Mouse (Mus musculus) T-helper 2 cell (primary cell): ENCODE results near the gene 9130409I23Rik.

Experiments
- in situ Hi-C: fragments of 300-600 bp; cut with MboI, MseI; formaldehyde crosslinking; loops from one replicate; pipeline ENCODE4 v1.15.1; 2025; ENCODE audit warnings: high pct_unique_total_duplicates

Gene 9130409I23Rik

DNA sequence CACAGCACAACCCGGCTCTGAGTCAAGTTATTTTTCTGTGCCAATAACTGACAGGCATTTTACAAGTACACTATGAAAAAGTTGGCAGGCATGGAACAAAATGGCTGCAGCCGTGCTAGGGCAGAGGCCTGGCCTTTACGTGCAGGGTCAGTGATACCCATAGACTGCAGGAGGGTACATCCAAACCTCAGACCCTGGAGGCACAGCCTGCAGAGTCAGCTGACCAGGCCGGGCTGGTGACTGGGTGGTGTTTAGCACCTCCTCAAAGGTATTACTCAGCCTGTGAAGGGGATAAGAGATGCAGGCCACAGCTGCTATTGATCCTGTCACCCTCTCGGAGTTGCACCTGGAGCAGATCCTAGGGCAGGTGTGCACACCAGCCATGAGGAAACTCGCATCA lies at the start of gene 9130409I23Rik:
TSS of gene 9130409I23Rik (plus strand) at position 301 of the 400 bp plus-strand sequence.
- in situ Hi-C loops = no loop called here

GRCm38 (mm10) chr1:181001621-181002020 lies 49.4 kb upstream of the 9130409I23Rik start:
- in situ Hi-C loops = no loop called here

- in situ Hi-C loops = no loop called here
These were observed 47.2 kb upstream of the 9130409I23Rik start for GRCm38 (mm10) chr1:181003790-181004189.

- in situ Hi-C loops = no loop called here
These were observed 45.7 kb upstream of the 9130409I23Rik start for GRCm38 (mm10) chr1:181005331-181005730.

DNA sequence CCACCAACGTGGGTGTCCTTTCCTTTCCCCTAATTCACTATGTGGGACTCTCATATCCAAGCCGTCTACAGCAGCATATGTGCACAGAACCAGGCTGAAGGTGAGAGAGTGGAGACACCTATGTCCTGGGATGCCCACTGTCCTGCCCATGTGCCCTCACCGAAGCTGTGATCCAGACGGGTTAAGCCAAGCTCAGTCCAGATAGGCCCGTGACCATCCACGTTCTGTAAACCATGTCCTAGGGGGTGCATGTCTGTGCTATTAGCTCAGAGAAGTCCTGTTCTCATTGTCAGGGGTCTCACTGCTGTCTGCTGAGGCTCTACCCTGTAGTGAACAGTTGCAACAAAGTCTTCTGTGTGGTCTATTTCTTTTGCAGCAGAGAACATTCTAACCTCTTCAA lies 43.2 kb upstream of the 9130409I23Rik start:
- in situ Hi-C loops = no loop called here

- in situ Hi-C loops = no loop called here
These were observed 42.8 kb upstream of the 9130409I23Rik start for GRCm38 (mm10) chr1:181008266-181008665.

GRCm38 (mm10) chr1:181009011-181009590 lies 41.9 kb upstream of the 9130409I23Rik start:
- in situ Hi-C loops = no loop called here

- in situ Hi-C loops = loop anchor here (10.0 kb wide), 1 partner anchor 845 kb away; no protein-coding TSS in a partner anchor
These were observed 41.3 kb upstream of the 9130409I23Rik start for GRCm38 (mm10) chr1:181009754-181010153.

DNA sequence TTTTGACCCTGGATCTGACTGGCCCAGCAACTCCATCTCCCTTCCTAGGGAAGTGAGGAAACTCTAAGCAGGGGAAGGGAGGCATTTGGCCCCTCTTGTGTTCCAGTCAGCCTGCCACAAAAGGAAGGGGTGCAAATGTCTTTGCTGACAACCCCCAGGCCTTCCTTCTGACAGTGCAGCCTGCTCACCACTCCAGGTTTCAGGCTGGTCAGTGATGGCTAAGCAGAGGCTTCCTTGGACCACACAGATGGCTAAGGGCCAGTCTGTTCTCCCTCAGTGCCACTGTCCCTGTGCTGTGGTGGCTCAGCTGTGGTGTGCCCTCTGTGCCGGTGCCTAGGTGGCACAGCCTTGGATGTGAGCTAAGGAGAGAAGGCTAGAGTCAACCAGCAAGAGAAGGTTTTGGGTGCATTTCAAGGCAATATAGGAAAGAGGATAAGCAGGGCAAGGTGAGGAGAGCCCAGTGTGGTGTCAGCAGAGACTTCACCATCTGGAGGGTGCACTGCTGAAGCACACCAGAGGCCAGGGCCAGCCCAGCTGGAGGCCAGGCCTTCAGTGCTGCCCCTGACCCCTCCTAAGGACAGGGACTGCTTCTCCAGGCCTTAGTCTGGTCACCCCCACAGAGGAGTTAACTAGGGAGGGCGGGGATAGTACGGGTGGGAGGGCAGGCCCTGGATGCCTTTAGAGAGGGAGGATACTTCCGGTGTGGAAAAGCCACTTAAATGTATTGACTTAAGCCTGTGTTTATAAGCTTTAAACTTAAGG lies 40.7 kb upstream of the 9130409I23Rik start:
- in situ Hi-C loops = loop anchor here (10.0 kb wide), 1 partner anchor 844 kb away; no protein-coding TSS in a partner anchor

DNA sequence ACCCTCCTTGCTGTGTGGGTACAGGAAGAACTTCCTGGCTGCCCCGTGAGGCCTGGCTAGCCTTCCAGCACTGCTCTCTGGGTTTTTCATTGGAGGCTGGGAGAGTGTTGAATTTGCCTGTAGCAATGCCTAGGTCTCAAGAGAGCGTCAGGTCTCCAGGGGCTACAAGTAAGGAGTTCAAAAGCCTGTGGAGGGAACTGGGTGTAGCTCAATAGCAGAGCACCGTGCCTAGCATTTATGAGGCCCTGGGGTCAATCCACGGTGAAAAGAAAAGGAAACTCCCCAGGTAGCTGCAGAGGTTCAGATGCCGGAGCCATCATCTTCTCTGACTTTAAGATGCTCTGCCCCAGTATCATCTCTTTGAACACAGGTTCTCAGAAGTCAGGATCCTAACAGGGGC lies 39.4 kb upstream of the 9130409I23Rik start:
- in situ Hi-C loops = loop anchor here (10.0 kb wide), 1 partner anchor 843 kb away; no protein-coding TSS in a partner anchor

DNA sequence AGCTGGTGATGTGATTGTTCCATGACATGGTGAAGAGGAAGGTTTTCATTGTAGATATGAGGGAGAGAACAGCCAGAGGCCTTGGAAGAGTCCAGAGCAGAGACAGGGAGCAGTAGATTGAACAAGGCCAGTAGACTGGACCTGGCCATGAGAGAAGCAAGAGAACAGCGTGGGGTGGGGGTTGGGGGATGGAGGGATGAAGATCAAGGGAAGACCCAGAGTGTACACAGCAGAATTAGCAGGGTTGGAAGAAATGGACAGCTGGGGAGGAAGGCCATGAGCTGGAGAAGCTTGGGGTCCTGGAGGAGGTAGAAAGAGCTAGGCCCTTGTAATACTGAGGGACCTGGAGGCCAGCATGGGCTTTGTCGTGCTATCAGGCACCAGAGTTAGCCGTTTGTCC lies 38.6 kb upstream of the 9130409I23Rik start:
- in situ Hi-C loops = loop anchor here (10.0 kb wide), 1 partner anchor 842 kb away; no protein-coding TSS in a partner anchor

- in situ Hi-C loops = loop anchor here (10.0 kb wide), 1 partner anchor 841 kb away; no protein-coding TSS in a partner anchor
These were observed 37.6 kb upstream of the 9130409I23Rik start for GRCm38 (mm10) chr1:181013446-181013845.

GRCm38 (mm10) chr1:181014731-181015500 lies 36.1 kb upstream of the 9130409I23Rik start:
- in situ Hi-C loops = loop anchor here (10.0 kb wide), 1 partner anchor 840 kb away; no protein-coding TSS in a partner anchor

GRCm38 (mm10) chr1:181015558-181015957 lies 35.5 kb upstream of the 9130409I23Rik start:
- in situ Hi-C loops = loop anchor here (10.0 kb wide), 1 partner anchor 839 kb away; no protein-coding TSS in a partner anchor

GRCm38 (mm10) chr1:181016045-181016444 lies 35.0 kb upstream of the 9130409I23Rik start:
- in situ Hi-C loops = loop anchor here (10.0 kb wide), 1 partner anchor 839 kb away; no protein-coding TSS in a partner anchor

GRCm38 (mm10) chr1:181016532-181017131 lies 34.4 kb upstream of the 9130409I23Rik start:
- in situ Hi-C loops = loop anchor here (10.0 kb wide), 1 partner anchor 838 kb away; no protein-coding TSS in a partner anchor

DNA sequence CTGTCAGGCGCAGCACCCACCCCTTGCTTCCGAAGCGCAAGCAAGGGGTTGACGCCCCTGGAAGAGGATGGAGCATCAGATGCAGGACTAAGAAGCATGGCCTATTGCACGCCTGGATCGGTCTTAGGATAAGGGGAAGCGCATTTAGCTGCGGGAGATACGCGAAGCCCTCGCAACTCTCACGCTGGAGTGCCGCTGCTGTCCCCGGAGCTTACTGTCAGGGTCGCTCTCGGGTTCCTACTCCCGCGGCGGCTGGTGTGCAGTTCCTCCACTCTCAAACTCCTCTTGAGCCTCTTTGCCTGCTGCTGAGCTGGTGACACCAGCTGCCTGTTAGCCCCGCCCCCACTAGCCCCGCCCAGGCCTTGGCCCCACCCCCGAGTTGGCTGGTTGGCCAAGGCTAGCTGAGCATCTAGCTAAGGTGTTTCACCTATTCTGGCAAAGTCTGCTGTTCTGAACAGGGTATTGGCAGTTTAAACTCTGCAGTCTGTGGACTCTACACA lies 33.8 kb upstream of the 9130409I23Rik start:
- in situ Hi-C loops = loop anchor here (10.0 kb wide), 1 partner anchor 838 kb away; no protein-coding TSS in a partner anchor

DNA sequence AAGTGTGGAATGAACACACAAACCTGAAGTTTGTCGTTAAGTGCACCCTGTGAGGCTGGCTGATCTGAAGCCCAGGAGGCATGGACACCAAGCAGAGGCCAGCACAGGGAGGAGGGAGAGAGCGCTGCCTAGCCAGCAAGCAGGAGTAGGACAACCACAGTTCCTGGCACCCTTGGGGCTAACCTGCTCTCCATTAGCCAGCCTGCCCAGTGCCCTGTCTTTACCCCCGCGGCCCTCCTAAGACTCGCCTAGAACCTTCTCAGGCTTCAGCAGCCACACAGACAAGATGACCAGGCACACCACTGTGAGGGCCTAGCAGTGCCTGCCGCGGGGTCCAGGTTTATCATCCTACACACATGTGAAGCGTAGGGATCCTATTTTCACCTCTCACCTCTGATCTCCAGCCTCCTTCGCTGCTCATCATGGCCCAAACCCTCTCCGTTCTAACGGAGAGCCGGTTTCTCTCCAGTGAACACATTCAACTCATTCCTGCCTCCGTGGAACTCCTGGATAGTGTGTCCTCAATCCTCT lies 33.1 kb upstream of the 9130409I23Rik start:
- in situ Hi-C loops = loop anchor here (10.0 kb wide), 1 partner anchor 837 kb away; no protein-coding TSS in a partner anchor

DNA sequence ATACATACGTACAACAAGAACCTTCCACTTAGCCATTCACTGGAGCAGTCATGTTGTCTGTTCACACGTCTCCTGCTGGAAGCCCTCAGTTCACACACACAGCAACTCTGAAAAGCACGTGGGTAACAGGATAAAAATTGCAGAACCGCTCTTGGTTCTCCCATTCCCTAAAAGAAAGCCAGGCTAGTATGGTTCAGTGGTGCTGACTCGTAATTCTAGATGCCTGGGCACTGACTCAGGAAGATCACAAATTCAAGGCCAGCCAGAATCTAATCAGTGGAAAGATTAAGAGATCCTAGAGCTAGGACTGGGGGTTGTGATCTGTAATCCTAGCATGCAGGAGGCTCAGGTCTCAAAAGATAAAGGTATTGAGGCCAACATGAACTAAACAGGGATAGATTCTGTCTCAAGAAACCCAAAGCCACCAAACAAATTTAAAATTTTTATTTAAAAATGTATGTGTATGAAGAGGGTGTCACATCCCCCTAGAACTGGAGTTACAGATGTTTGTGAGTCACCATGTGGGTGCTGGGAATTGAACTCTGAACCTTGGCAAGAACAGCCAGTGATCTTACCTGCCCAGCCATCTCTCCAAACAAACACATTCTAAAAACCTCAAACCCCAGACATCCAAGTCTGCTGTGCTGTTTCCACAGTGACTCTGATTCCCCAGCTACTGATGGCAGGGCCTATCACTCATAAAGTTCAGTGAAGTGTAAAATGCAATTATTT lies 30.1 kb upstream of the 9130409I23Rik start, which contains the start of gene Ephx1:
TSS of gene Ephx1 (minus strand) at position 149 of the 732 bp plus-strand sequence.
- in situ Hi-C loops = no loop called here

DNA sequence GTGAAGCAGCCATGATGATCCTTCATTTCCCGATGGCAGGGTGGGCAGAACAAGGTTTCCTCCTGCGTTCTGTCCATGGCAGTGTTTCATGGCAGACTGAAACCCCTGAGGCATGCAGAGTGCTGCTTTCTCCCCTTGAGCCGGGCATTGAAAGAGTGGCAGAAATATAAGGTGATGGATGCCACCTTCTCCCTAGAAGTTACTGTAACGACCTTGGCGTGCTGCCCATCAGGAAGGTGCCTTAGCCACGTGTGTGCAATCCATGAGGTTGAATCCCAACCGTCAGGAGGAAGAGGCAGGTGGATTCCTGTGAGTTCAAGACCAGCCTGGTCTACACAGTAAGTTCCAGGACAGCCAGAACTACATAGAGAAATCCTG lies 29.6 kb upstream of the 9130409I23Rik start:
- in situ Hi-C loops = no loop called here
